Mouse (Mus musculus) erythroblast, embryonic 14.5 days (primary cell): ENCODE measurements around the gene Trip12.

ENCODE experiments used
- GATA1 ChIP-seq: IDR thresholded peaks from 2 replicates; pipeline ENCODE4 v1.6.1; 2012; ENCODE audit warnings: low read length, inconsistent platforms, mixed read lengths
- TAL1 ChIP-seq: IDR thresholded peaks from 3 replicates; pipeline ENCODE4 v1.6.1; 2012; ENCODE audit warnings: low read length, inconsistent platforms, mixed read lengths

- TF ChIP-seq GATA1 (no peak), TAL1 (no peak)
These were observed 41.1 kb downstream of the Trip12 start for GRCm38 (mm10) chr1:84799166-84799565.
